In genomic region chr4:43560976-43561375, GRCm38 (mm10) we compare ENCODE assay signal across 9 mouse cellular contexts. TPM values are rescaled to one million over a fixed set of nuclear protein-coding genes. Genes with fewer than 3 reads are reported as not detected.
DNase-seq lines count a peak whose midpoint lies in the region; ATAC-seq and TF ChIP-seq lines count a peak whose summit lies in the region.
"Had no signal": no experiment of that assay in that cellular context is flagged by ENCODE, and none has a peak within 500 bp of the region (broad histone marks: within the 10 kb centered on the region; RNA-seq: fewer than 3 reads in every experiment).

No protein-coding gene starts in this region.

- WGBS in kidney, embryonic 14.5 days = 22% methylated on average over 2 of the region's 2 CpGs
- WGBS in bone marrow, adult 2 months = 1% methylated on average over 2 of the region's 2 CpGs
- WGBS in hindbrain, embryonic 15.5 days = 42% methylated on average over 2 of the region's 2 CpGs
- WGBS in midbrain, postnatal 0 days = 34% methylated on average over 2 of the region's 2 CpGs

- H3K9me3 ChIP-seq in kidney, embryonic 14.5 days (ENCODE audit: control insufficient read depth, low read length) = no peaks in the 10 kb centered on the region
- H3K9me3 ChIP-seq in hindbrain, embryonic 15.5 days = no peaks in the 10 kb centered on the region
- no peaks in the 10 kb centered on the region for H3K9me3 ChIP-seq in midbrain, postnatal 0 days (ENCODE audit: low read length)

- TF ChIP-seq POLR2A in bone marrow, adult 2 months (IDR thresholded peaks at IDR 0.05; ENCODE audit: borderline replicate concordance, control insufficient read depth, low read depth, low read length) = no peak

- H3K4me1 ChIP-seq in kidney, embryonic 14.5 days (ENCODE audit: control insufficient read depth, insufficient read depth, low read length) = peaks cover 55% of the 10 kb centered on the region
- H3K4me1 ChIP-seq in bone marrow, adult 2 months (ENCODE audit: control insufficient read depth, insufficient read depth, low read length) = peaks cover 13% of the 10 kb centered on the region
- peaks cover 49% of the 10 kb centered on the region for H3K4me1 ChIP-seq in hindbrain, embryonic 15.5 days (replicated peaks)
- peaks cover 23% of the 10 kb centered on the region for H3K4me1 ChIP-seq in midbrain, postnatal 0 days (ENCODE audit: insufficient read depth, low read length)

- no peak for TF ChIP-seq CTCF in bone marrow, adult 2 months (IDR thresholded peaks at IDR 0.05; ENCODE audit: control insufficient read depth, insufficient read depth, low read length)
- TF ChIP-seq CTCF in midbrain, postnatal 0 days (IDR thresholded peaks at IDR 0.05) = no peak

- peaks cover 34% of the 10 kb centered on the region for H3K36me3 ChIP-seq in kidney, embryonic 14.5 days (ENCODE audit: control insufficient read depth, insufficient read depth, low read length)
- H3K36me3 ChIP-seq in hindbrain, embryonic 15.5 days = peaks cover 24% of the 10 kb centered on the region
- H3K36me3 ChIP-seq in midbrain, postnatal 0 days (ENCODE audit: insufficient read depth, low read length) = peaks cover 25% of the 10 kb centered on the region

- peak overlapping the region; percentile 92 for H3K4me3 ChIP-seq in kidney, embryonic 14.5 days (ENCODE audit: low read length)
- H3K4me3 ChIP-seq in bone marrow, adult 2 months (replicated peaks; ENCODE audit: control insufficient read depth, low read depth, low read length) = peak overlapping the region; percentile 72
- H3K4me3 ChIP-seq in hindbrain, embryonic 15.5 days = peak overlapping the region; percentile 88
- H3K4me3 ChIP-seq in midbrain, postnatal 0 days (ENCODE audit: low read depth, low read length) = peak overlapping the region; percentile 92

- peak overlapping the region; percentile 100; the same call in 1 of the 2 replicates for H3K27ac ChIP-seq in kidney, embryonic 14.5 days (ENCODE audit: low read depth, low read length)
- peak overlapping the region; percentile 81 for H3K27ac ChIP-seq in bone marrow, adult 2 months (ENCODE audit: control insufficient read depth, insufficient read depth, low read depth, low read length, poor library complexity)
- no peak overlapping the region for H3K27ac ChIP-seq in hindbrain, embryonic 15.5 days (replicated peaks)
- H3K27ac ChIP-seq in midbrain, postnatal 0 days (ENCODE audit: low read depth, low read length) = no peak overlapping the region

- peak overlapping the region; percentile 87 for H3K4me2 ChIP-seq in kidney, embryonic 14.5 days (replicated peaks; ENCODE audit: low read depth, low read length)
- H3K4me2 ChIP-seq in hindbrain, embryonic 15.5 days = peak overlapping the region; percentile 87
- H3K4me2 ChIP-seq in midbrain, postnatal 0 days (ENCODE audit: low read depth, low read length, poor library complexity, severe bottlenecking) = peak overlapping the region; percentile 86

- ATAC-seq in kidney, embryonic 14.5 days (ENCODE audit: low FRiP score, low TSS enrichment) = no peak
- ATAC-seq in hindbrain, embryonic 15.5 days (ENCODE audit: low FRiP score, low read depth) = no peak
- ATAC-seq in midbrain, postnatal 0 days (ENCODE audit: low FRiP score) = no peak
- no peak for ATAC-seq in monocyte, adult 5-6 weeks (replicated peaks; ENCODE audit: insufficient number of reproducible peaks, low FRiP score, low TSS enrichment, poor library complexity, severe bottlenecking)

- H3K9ac ChIP-seq in kidney, embryonic 14.5 days (ENCODE audit: low read depth, low read length) = peak overlapping the region; percentile 92
- peak overlapping the region; percentile 93; the same call in 1 of the 2 replicates for H3K9ac ChIP-seq in hindbrain, embryonic 15.5 days
- peak overlapping the region; percentile 87 for H3K9ac ChIP-seq in midbrain, postnatal 0 days (replicated peaks; ENCODE audit: low read length, poor library complexity, severe bottlenecking)

- no peak for DNase-seq in kidney, postnatal 14 days
- no peak for DNase-seq in midbrain, postnatal 0 days (ENCODE audit: low spot score)
- no peak for DNase-seq in embryo, embryonic 11 days
- no peak for DNase-seq in ovary, adult 18-20 months (ENCODE audit: low spot score)

- no peaks in the 10 kb centered on the region for H3K27me3 ChIP-seq in kidney, embryonic 14.5 days (ENCODE audit: control insufficient read depth, insufficient read depth, low read length)
- H3K27me3 ChIP-seq in hindbrain, embryonic 15.5 days = no peaks in the 10 kb centered on the region
- no peaks in the 10 kb centered on the region for H3K27me3 ChIP-seq in midbrain, postnatal 0 days (ENCODE audit: insufficient read depth, low read length)

RNA-seq across cellular contexts. Expression of gene Creb3, which starts 1.2 kb away (rescaled TPM):
- polyA plus RNA-seq in kidney, embryonic 14.5 days (2014; fragmentation: Nextera tagmentation; extraction: Ambion mirVana) = 50.2 and 55.7 TPM in 2 replicates
- polyA plus RNA-seq in bone marrow, adult 2 months (2011; ENCODE audit: insufficient read depth, insufficient read length, low replicate concordance, missing spikeins) = 10.5 and 20.9 TPM in 2 replicates
- polyA plus RNA-seq in hindbrain, embryonic 15.5 days (2015; fragmentation: Nextera tagmentation; extraction: Ambion mirVana) = 76.8 and 79.5 TPM in 2 replicates
- total RNA-seq in midbrain, postnatal 0 days (2014; rRNA removed) = 45.4 and 50.4 TPM in 2 replicates
- polyA plus RNA-seq in midbrain, postnatal 0 days (2015; fragmentation: Nextera tagmentation; extraction: Ambion mirVana) = 85.2 and 91.2 TPM in 2 replicates
- 80.3 to 165 TPM (median 108 TPM) in 3 replicates for total RNA-seq in monocyte, adult 5-6 weeks (2017)

RNA-seq across cellular contexts. Expression of gene Tln1, which starts 1.5 kb away (rescaled TPM):
- polyA plus RNA-seq in kidney, embryonic 14.5 days (2014; fragmentation: Nextera tagmentation; extraction: Ambion mirVana) = 72.6 and 87.2 TPM in 2 replicates
- 394 and 621 TPM in 2 replicates for polyA plus RNA-seq in bone marrow, adult 2 months (2011; ENCODE audit: insufficient read depth, insufficient read length, low replicate concordance, missing spikeins)
- 66.2 and 69.2 TPM in 2 replicates for polyA plus RNA-seq in hindbrain, embryonic 15.5 days (2015; fragmentation: Nextera tagmentation; extraction: Ambion mirVana)
- 41.3 and 44.4 TPM in 2 replicates for total RNA-seq in midbrain, postnatal 0 days (2014; rRNA removed)
- 72.4 and 75.7 TPM in 2 replicates for polyA plus RNA-seq in midbrain, postnatal 0 days (2015; fragmentation: Nextera tagmentation; extraction: Ambion mirVana)
- 816 to 935 TPM (median 878 TPM) in 3 replicates for total RNA-seq in monocyte, adult 5-6 weeks (2017)

RNA-seq across cellular contexts. Expression of gene Rgp1, which starts 17.5 kb away (rescaled TPM):
- polyA plus RNA-seq in kidney, embryonic 14.5 days (2014; fragmentation: Nextera tagmentation; extraction: Ambion mirVana) = 27.9 and 34.4 TPM in 2 replicates
- polyA plus RNA-seq in bone marrow, adult 2 months (2011; ENCODE audit: insufficient read depth, insufficient read length, low replicate concordance, missing spikeins) = 20.1 and 43.5 TPM in 2 replicates
- 18.8 and 22.8 TPM in 2 replicates for polyA plus RNA-seq in hindbrain, embryonic 15.5 days (2015; fragmentation: Nextera tagmentation; extraction: Ambion mirVana)
- 20.6 and 22.6 TPM in 2 replicates for total RNA-seq in midbrain, postnatal 0 days (2014; rRNA removed)
- 12.3 and 12.4 TPM in 2 replicates for polyA plus RNA-seq in midbrain, postnatal 0 days (2015; fragmentation: Nextera tagmentation; extraction: Ambion mirVana)
- total RNA-seq in monocyte, adult 5-6 weeks (2017) = 17.8 to 28.6 TPM (median 28.5 TPM) in 3 replicates

RNA-seq across cellular contexts. Expression of gene Gba2, which starts 17.7 kb away (rescaled TPM):
- polyA plus RNA-seq in kidney, embryonic 14.5 days (2014; fragmentation: Nextera tagmentation; extraction: Ambion mirVana) = 13.1 and 17.9 TPM in 2 replicates
- polyA plus RNA-seq in bone marrow, adult 2 months (2011; ENCODE audit: insufficient read depth, insufficient read length, low replicate concordance, missing spikeins) = 16.5 and 29.8 TPM in 2 replicates
- 55.3 and 63.4 TPM in 2 replicates for polyA plus RNA-seq in hindbrain, embryonic 15.5 days (2015; fragmentation: Nextera tagmentation; extraction: Ambion mirVana)
- total RNA-seq in midbrain, postnatal 0 days (2014; rRNA removed) = 29.3 and 56.4 TPM in 2 replicates
- 47.5 and 50.6 TPM in 2 replicates for polyA plus RNA-seq in midbrain, postnatal 0 days (2015; fragmentation: Nextera tagmentation; extraction: Ambion mirVana)
- total RNA-seq in monocyte, adult 5-6 weeks (2017) = 9.3 to 22.3 TPM (median 9.7 TPM) in 3 replicates

RNA-seq across cellular contexts. Expression of gene Msmp, which starts 23.3 kb away (rescaled TPM):
- 0.63 and 1.0 TPM in 2 replicates for polyA plus RNA-seq in kidney, embryonic 14.5 days (2014; fragmentation: Nextera tagmentation; extraction: Ambion mirVana)
- not detected in 2 replicates for polyA plus RNA-seq in bone marrow, adult 2 months (2011; ENCODE audit: insufficient read depth, insufficient read length, low replicate concordance, missing spikeins)
- polyA plus RNA-seq in hindbrain, embryonic 15.5 days (2015; fragmentation: Nextera tagmentation; extraction: Ambion mirVana) = 1.2 and 1.6 TPM in 2 replicates
- total RNA-seq in midbrain, postnatal 0 days (2014; rRNA removed) = not detected in 2 replicates
- 1.4 and 2.5 TPM in 2 replicates for polyA plus RNA-seq in midbrain, postnatal 0 days (2015; fragmentation: Nextera tagmentation; extraction: Ambion mirVana)
- 0.48 TPM in 1 of 3 replicates, not detected in the others for total RNA-seq in monocyte, adult 5-6 weeks (2017)
- total RNA-seq: neutrophil, adult 5-6 weeks had no signal

Comparison
In these comparisons a context has a peak if more than half of its experiments do, and no peak if none do; other contexts are left out.
1. H3K27ac ChIP-seq: peak in kidney, embryonic 14.5 days (single experiment) and bone marrow, adult 2 months (single experiment); none in hindbrain, embryonic 15.5 days (single experiment) and midbrain, postnatal 0 days (single experiment).
2. Peak in every context shown above with its lines, with median percentiles within 50 percentile points of each other: H3K4me2 ChIP-seq, H3K4me3 ChIP-seq and H3K9ac ChIP-seq.